Mouse (Mus musculus): ENCODE data around the gene Trip13.
A peak's percentile ranks its signal among the peaks of the same experiment; 100 is the strongest.

Trip13 gene

GRCm38 (mm10) chr13:73937321-73938176, at the start of gene Trip13, which contains the start of gene Brd9:
Trip13 (minus strand) TSS chr13:73937784.
Brd9 (plus strand) TSS chr13:73937811.
- DNase-seq, result peak; percentile 92

GRCm38 (mm10) chr13:73976935-73977334, 39.4 kb upstream of the Trip13 start:
- DNase-seq, result no peak

DNA sequence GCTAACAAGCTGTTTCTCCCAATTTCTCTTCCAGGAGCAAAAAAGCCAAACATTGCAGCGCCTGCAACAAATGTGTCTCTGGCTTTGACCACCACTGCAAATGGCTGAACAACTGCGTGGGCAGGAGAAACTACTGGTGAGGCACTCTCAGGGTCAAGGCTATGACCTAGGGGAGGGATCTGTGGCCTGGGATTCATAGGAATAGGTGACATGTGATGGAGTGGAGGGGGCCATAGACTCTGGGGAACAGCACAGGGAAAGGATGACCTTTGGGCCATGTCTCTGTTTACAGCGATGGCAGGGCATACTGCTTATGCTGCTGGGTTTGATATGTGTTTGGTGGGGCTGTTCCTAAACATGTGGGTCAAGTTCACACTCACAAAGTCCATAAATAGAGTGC, 36.9 kb upstream of the Trip13 start:
- DNase-seq, result no peak

DNA sequence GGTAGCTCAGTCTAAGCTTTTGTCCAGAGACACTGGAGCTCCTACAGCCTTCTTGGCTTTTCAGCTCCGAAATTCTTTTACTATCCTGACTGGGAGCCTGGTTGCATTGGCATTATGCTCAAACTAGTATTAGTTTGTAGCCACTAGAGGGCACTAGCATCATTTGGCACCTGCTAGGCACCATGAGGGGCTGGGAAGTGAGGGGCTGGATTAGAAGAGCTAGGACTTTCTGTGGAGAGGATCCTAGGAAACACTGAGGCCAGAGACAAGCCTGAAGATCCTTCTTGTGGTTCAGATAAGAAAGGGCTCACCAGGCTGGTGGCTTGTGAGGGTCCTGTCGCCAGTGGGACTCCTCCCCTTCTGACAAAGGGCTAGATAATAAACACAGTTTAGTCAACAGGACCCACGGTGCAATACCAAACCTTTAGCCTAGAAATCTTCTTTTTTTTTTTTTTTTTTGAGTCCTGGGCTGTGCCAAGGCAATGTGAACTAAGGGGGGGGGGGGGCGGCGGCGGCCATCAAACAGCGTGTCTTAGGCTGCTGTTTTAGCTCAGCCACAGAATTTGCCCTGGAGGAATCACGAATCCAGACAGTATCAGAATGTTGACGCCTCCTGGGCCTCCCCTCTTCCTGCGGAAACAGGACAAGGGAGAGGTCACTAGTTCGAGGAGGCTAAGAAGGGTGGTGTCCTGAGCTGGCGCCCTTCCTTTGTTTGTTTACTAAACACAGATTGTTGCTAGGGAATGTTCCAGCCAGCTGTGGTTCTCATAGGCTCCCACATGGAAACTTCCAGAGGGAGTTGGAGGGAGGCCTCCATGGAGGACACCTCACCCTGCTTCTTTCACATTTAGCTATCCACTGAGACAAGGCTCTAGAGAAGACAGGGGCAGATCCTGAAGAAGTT, 33.2 kb upstream of the Trip13 start:
- peak; percentile 40 for DNase-seq

DNA sequence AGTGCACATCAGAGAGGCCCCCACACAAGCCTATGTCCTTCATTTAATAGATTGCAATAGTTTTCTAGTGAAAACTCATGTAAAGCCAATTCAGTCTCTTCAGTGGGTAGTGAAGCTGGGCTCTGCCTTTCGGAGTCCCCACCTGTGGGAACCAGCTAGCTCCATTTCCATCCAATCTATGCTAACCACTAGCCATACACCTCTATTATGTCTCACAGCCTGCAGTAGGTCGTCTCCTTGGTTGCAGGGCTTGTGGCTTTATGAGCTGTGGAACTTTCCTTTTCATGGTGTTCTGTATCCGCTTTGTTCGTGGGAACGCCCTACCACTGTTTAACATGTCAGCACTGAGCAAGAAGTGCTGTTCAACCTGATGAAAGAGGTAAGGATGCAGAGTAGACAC, 26.0 kb upstream of the Trip13 start, which contains the start of gene Zdhhc11:
Gene Zdhhc11, plus strand, starts transcription at position 301 of the 400 bp plus-strand sequence.
- no peak for DNase-seq

DNA sequence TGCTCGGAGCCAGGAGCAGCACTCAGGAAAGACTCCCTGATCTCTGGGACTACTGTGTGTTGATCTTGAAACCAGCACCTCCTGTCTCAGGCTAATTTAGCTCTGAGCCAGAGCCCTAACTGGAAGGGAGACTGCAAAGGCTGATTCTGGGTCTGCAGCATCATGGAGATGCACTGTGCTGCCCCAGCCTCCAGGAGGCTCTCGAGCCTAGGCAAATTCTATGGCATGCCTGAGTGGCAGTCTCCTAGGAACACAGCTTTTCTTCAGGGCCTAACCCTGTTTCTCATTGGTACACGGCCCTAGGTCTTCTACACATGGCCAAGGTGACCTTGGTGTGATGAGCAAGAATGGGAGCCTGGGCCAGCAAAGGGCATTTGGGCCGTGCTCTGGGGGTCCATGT, 23.6 kb upstream of the Trip13 start:
- no peak for DNase-seq

- DNase-seq, result no peak
Observed at GRCm38 (mm10) chr13:73960117-73960652, 22.6 kb upstream of the Trip13 start.

GRCm38 (mm10) chr13:73955531-73955930, 17.9 kb upstream of the Trip13 start:
- no peak for DNase-seq

DNA sequence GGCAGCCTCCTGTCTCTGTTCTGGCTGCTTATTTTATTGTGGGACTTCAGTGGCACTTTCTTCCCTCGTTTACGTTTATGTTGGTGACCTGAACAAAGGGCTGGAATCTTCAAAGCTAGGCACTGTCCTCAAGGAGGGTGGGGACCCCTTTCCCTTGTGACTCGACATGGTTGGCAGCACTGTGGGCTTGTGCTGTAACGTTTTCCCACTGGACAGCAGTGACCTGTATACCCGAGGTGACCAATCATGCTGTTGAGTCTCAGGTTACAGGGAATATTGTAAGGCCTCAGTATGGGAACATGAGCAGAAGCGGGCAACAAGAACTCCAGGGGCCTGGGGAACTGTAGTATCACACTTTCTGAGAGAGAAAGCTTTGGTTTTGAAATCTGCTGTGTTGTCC, 17.1 kb upstream of the Trip13 start:
- no peak for DNase-seq

DNA sequence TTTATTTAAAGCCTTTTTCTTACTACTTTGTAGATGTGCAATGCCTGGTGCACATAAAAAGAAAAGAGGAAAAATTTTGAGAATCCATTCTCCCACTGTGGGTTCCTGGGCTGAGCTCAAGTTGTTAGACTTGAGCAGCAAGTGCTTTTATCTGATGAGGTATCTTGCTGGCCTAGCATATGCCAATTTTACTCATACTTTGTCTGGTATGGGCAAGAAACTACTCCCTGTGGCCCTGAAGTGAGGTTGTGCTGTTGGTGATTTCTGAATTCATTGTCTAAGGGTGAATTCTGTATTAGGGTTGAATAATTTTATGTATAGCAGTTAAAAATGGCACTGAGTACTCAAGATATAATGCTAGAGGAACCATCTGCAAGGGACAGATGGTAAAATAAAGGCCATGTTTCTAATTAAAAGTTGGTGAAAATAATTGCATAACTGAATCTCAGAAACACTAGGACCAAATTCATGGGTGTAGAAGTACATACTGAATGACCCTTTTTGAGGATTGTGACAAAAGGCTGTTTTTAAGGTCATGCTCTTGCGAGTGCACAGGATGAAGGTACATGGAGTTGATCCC, 16.1 kb upstream of the Trip13 start:
- no peak for DNase-seq

GRCm38 (mm10) chr13:73944606-73945005, 7.0 kb upstream of the Trip13 start:
- no peak for DNase-seq

- DNase-seq, result no peak
Observed at GRCm38 (mm10) chr13:73939101-73939500, 1.5 kb upstream of the Trip13 start.

GRCm38 (mm10) chr13:73938177-73938560, 585 bp upstream of the Trip13 start:
- DNase-seq, result no peak

DNA sequence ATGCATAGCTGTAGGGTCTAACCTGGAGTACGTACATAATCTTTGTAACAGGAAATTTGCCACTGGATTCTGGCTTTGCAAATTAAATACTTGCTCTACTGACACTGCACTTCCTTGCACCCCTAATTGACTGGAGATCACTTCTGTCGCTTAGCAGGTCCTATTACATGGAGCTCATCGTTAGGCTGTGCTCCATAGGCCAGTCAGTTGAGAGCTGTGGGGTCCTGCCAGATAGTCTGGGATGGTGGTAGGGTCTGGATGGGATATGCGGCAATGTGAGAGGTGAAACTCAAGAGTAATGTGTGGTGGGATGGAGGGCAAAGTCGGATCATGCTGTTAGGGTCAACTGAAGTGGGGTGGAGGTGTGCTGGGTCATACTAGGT, 655 bp downstream of the Trip13 start:
- no peak for DNase-seq

- no peak for DNase-seq
Observed at GRCm38 (mm10) chr13:73932201-73932600, 5.4 kb downstream of the Trip13 start.

GRCm38 (mm10) chr13:73913066-73913465, 24.5 kb downstream of the Trip13 start:
- DNase-seq, result no peak

DNA sequence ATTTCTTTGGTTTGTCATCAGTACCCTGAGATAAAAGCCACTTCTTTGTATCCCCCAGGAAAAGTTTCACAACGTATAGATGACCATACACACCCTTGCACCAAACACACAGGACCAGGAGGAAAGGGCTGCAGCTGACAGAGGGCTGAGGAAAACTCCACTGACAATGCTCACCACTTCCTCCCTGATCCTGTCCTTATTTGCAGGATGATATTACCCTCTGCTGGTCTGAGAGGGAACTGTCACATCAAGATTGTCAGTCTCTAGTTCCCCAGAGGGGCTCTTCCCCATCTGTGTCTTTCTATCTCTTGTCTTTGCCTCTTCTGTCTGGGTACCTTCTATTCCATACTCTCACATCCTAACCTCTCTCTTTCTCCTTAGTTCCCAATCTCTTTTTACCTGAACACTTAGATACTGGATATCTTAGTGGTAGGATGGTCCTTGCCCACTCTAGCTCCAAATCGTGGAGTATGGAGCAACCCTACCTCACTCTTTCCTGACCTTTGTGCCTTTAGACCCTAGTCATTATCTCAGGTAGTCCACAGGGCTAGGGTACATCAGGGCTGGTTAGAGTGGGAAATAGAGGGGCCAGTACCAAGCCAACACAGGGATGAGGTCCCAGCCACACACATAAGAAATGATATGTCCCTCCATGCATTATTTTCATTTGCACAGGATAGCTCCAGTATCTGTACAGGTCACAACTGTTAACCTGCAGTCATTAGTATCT, 29.7 kb downstream of the Trip13 start:
- DNase-seq, result peak; percentile 36

DNA sequence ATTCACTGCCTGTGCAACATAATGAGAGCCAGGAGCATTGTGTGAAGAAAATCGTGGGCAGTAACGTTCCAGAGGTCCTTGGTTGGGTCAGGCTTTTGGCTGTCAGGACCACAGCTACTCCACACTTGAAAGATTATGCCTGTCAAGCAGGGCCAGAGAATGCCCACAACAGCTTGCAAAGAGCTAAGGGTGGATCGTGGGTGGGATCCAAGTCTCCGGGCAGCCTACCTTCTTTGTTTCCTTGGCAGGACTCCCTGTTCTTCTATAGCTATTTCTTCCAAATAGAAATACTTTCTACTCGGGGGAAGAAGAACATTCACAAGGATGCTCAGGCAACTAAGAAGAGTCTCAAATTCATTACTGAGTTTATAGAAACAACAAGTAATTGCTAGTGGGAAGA, 30.4 kb downstream of the Trip13 start:
- DNase-seq, result no peak

DNA sequence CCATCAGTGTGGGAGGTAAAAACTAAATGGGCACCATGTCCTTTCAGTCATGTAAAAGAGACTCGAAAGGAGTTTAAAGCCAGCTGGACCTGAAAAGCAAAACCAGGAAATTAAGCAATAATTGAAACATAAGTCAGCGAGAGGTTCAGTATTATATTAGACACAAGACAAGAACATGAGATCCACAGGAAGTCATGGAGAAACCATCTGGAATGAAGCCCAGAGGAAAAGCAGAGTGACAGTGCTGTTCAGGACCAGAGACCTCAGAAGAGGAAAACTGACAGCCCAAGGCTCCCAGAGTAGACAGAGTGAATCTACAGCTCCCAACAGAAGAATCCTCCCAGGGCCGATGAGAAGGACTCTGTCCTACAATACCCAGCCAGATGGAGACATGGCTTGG, 40.0 kb downstream of the Trip13 start:
- no peak for DNase-seq

DNA sequence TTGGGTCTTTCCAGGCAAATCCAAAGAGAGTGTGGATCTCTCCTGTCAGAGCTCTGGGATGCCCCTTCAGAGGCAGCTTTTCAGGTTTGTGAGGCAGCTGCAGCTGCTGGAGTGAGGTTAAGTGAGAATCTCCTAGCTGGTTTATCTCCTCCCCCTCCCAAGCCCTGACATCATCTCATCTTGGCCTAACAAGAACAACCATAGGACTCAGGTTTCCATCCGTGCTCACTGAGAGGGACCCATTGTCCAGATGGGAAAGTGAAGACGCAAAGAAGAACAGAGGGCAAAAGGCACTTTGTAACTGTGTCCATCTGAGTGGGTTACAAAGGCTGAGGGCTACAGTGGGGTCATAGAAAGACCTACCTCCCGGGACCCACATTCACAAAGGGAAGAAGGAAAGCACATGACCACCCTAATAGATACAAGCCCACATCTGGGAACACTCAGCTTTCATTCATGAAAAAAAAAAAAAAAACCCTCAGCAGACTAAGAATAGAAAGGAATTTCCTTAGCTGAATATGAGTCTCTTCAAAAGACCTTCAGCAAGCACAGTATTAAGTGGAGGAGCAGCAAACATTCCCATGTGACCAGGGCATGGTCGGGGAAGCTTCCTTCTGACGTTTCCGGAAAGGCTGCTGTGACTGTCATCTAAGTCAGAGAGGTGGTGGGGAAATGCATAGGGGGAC, 44.9 kb downstream of the Trip13 start:
- no peak for DNase-seq

- DNase-seq, result no peak
Observed at GRCm38 (mm10) chr13:73887415-73887874, 50.1 kb downstream of the Trip13 start.

GRCm38 (mm10) chr13:73886601-73887000, 51.0 kb downstream of the Trip13 start:
- no peak for DNase-seq
